Mouse (Mus musculus) CH12.LX (cell line): Measurements from ENCODE around the gene P2rx4. TPM values are rescaled to one million over a fixed set of nuclear protein-coding genes. Genes with fewer than 3 reads are reported as not detected.
A peak's percentile ranks its signal among the peaks of the same experiment; 100 is the strongest.

Source experiments
- DNase-seq: peaks from one replicate; pipeline ENCODE4 v3.0.0-alpha.2; 2013; ENCODE audit errors: extremely low read depth
- H3K27ac ChIP-seq: 2 replicates; pipeline ENCODE4 v1.5.1; 2012; ENCODE audit warnings: low read depth, mild to moderate bottlenecking, control low read depth, moderate library complexity; ENCODE audit not compliant: insufficient read depth
- H3K27me3 ChIP-seq: replicated peaks from 2 replicates; pipeline ENCODE3; 2012; ENCODE audit warnings: inconsistent platforms
- H3K36me3 ChIP-seq, 2 experiments: replicated peaks in 1 of 2; 2 replicates each; pipeline versions ENCODE3 to v1.6.1; 2012; ENCODE audit warnings: inconsistent platforms in 1 of 2, low read length in 1 of 2, mild to moderate bottlenecking in 1 of 2, mixed read lengths in 1 of 2, moderate library complexity in 1 of 2; ENCODE audit not compliant: control insufficient read depth in 1 of 2, insufficient read depth in 1 of 2
- H3K4me1 ChIP-seq, 2 experiments: 2 replicates each; pipeline ENCODE4 v1.6.1; 2012; ENCODE audit warnings: inconsistent platforms in 1 of 2, moderate library complexity in 1 of 2; ENCODE audit not compliant: insufficient read depth in 2 of 2, control insufficient read depth in 1 of 2
- H3K4me2 ChIP-seq: 2 replicates; pipeline ENCODE4 v1.6.1; 2012; ENCODE audit warnings: low read depth, mild to moderate bottlenecking, control low read depth; ENCODE audit not compliant: poor library complexity, insufficient read depth, severe bottlenecking
- H3K4me3 ChIP-seq, 3 experiments: fragments of 150-350 bp in 1 of 3; sonication (generic) in 1 of 3; replicated peaks in 1 of 3; 2 replicates each; pipeline versions ENCODE3 to v1.5.1; 2011 to 2012; ENCODE audit warnings: low read depth in 2 of 3, low read length in 2 of 3, mild to moderate bottlenecking in 2 of 3, moderate library complexity in 2 of 3, control low read depth in 1 of 3, improper control_type of control experiment in 1 of 3, inconsistent platforms in 1 of 3, mixed read lengths in 1 of 3; ENCODE audit not compliant: poor library complexity in 1 of 3
- H3K79me2 ChIP-seq: replicated peaks from 2 replicates; pipeline ENCODE4 v1.6.1; 2012; ENCODE audit warnings: mild to moderate bottlenecking, moderate library complexity; ENCODE audit not compliant: control insufficient read depth, poor library complexity, insufficient read depth, severe bottlenecking; ENCODE audit errors: extremely low read depth
- H3K9ac ChIP-seq: 2 replicates; pipeline ENCODE4 v1.6.1; 2012; ENCODE audit warnings: low read depth, mild to moderate bottlenecking, control low read depth, moderate library complexity; ENCODE audit not compliant: insufficient read depth
- H3K9me3 ChIP-seq: replicated peaks from 2 replicates; pipeline ENCODE3; 2012; ENCODE audit warnings: low read length, inconsistent platforms, mixed read lengths
- CHD2 ChIP-seq: IDR thresholded peaks from 2 replicates; pipeline ENCODE4 v1.6.1; 2011; ENCODE audit warnings: low read length, improper control_type of control experiment
- CTCF ChIP-seq, 2 experiments: IDR thresholded peaks in 1 of 2; conservative IDR thresholded peaks in 1 of 2; 2 replicates each; pipeline ENCODE4 v1.5.1; 2011 to 2012; ENCODE audit warnings: low read depth in 2 of 2, low read length in 2 of 2, improper control_type of control experiment in 1 of 2, inconsistent platforms in 1 of 2, mild to moderate bottlenecking in 1 of 2, moderate library complexity in 1 of 2
- E2F4 ChIP-seq: IDR thresholded peaks from 2 replicates; pipeline ENCODE4 v1.6.1; 2011; ENCODE audit warnings: low read depth, low read length, improper control_type of control experiment; ENCODE audit not compliant: insufficient replicate concordance
- ELF1 ChIP-seq: IDR thresholded peaks from 2 replicates; pipeline ENCODE4 v1.6.1; 2014; ENCODE audit warnings: low read depth, mild to moderate bottlenecking, inconsistent platforms, low read length, improper control_type of control experiment
- ETS1 ChIP-seq: conservative IDR thresholded peaks from 2 replicates; pipeline ENCODE4 v1.6.1; 2012; ENCODE audit warnings: low read depth, mild to moderate bottlenecking, inconsistent platforms, low read length, improper control_type of control experiment, moderate library complexity
- GABPA ChIP-seq: IDR thresholded peaks from 2 replicates; pipeline ENCODE4 v1.6.1; 2012; ENCODE audit warnings: low read depth, low read length, improper control_type of control experiment, inconsistent platforms; ENCODE audit not compliant: insufficient replicate concordance
- HCFC1 ChIP-seq: IDR thresholded peaks from 2 replicates; pipeline ENCODE4 v1.6.1; 2012; ENCODE audit warnings: low read depth, mild to moderate bottlenecking, inconsistent platforms, low read length, improper control_type of control experiment
- IRF4 ChIP-seq: IDR thresholded peaks from 2 replicates; pipeline ENCODE4 v1.6.1; 2014; ENCODE audit warnings: low read depth, mild to moderate bottlenecking, inconsistent platforms, low read length, improper control_type of control experiment
- KAT2A ChIP-seq: IDR thresholded peaks from 2 replicates; pipeline ENCODE4 v1.6.1; 2012; ENCODE audit warnings: low read length, improper control_type of control experiment, inconsistent platforms; ENCODE audit not compliant: insufficient replicate concordance
- MAFK ChIP-seq: IDR thresholded peaks from 2 replicates; pipeline ENCODE4 v1.6.1; 2011; ENCODE audit warnings: low read length, improper control_type of control experiment; ENCODE audit not compliant: insufficient replicate concordance
- MAX ChIP-seq: IDR thresholded peaks from 2 replicates; pipeline ENCODE4 v1.6.1; 2011; ENCODE audit warnings: low read length, improper control_type of control experiment
- MAZ ChIP-seq: IDR thresholded peaks from 2 replicates; pipeline ENCODE4 v1.6.1; 2012; ENCODE audit warnings: low read depth, mild to moderate bottlenecking, inconsistent platforms, low read length, improper control_type of control experiment, moderate library complexity
- MEF2A ChIP-seq: IDR thresholded peaks from 2 replicates; pipeline ENCODE4 v1.6.1; 2014; ENCODE audit warnings: low read depth, mild to moderate bottlenecking, inconsistent platforms, low read length, improper control_type of control experiment, borderline replicate concordance
- MXI1 ChIP-seq: IDR thresholded peaks from 2 replicates; pipeline ENCODE4 v1.6.1; 2011; ENCODE audit warnings: mild to moderate bottlenecking, low read depth, low read length, improper control_type of control experiment
- NELFE ChIP-seq: IDR thresholded peaks from 2 replicates; pipeline ENCODE4 v1.6.1; 2011; ENCODE audit warnings: low read depth, low read length, improper control_type of control experiment
- NRF1 ChIP-seq: IDR thresholded peaks from 2 replicates; pipeline ENCODE4 v1.6.1; 2014; ENCODE audit warnings: low read depth, mild to moderate bottlenecking, inconsistent platforms, low read length, improper control_type of control experiment, moderate library complexity
- POLR2A ChIP-seq: IDR thresholded peaks from 2 replicates; pipeline ENCODE4 v1.6.1; 2011; ENCODE audit warnings: low read depth, mild to moderate bottlenecking, improper control_type of control experiment, low read length
- RCOR1 ChIP-seq: conservative IDR thresholded peaks from 2 replicates; pipeline ENCODE4 v1.6.1; 2012; ENCODE audit warnings: low read depth, mild to moderate bottlenecking, inconsistent platforms, low read length, improper control_type of control experiment
- SIN3A ChIP-seq: IDR thresholded peaks from 2 replicates; pipeline ENCODE4 v1.6.1; 2012; ENCODE audit warnings: low read length, improper control_type of control experiment, inconsistent platforms
- SMC3 ChIP-seq: IDR thresholded peaks from 2 replicates; pipeline ENCODE4 v1.6.1; 2011; ENCODE audit warnings: low read depth, low read length, improper control_type of control experiment
- TBP ChIP-seq: conservative IDR thresholded peaks from 2 replicates; pipeline ENCODE4 v1.6.1; 2011; ENCODE audit warnings: low read depth, low read length, improper control_type of control experiment
- TCF12 ChIP-seq: IDR thresholded peaks from 2 replicates; pipeline ENCODE4 v1.6.1; 2014; ENCODE audit warnings: low read depth, mild to moderate bottlenecking, inconsistent platforms, low read length, improper control_type of control experiment
- UBTF ChIP-seq: IDR thresholded peaks from 2 replicates; pipeline ENCODE4 v1.6.1; 2012; ENCODE audit warnings: low read depth, mild to moderate bottlenecking, inconsistent platforms, low read length, improper control_type of control experiment, moderate library complexity
- USF1 ChIP-seq: IDR thresholded peaks from 2 replicates; pipeline ENCODE4 v1.6.1; 2014; ENCODE audit warnings: low read depth, mild to moderate bottlenecking, inconsistent platforms, low read length, improper control_type of control experiment
- USF2 ChIP-seq: conservative IDR thresholded peaks from 2 replicates; pipeline ENCODE4 v1.6.1; 2011; ENCODE audit warnings: low read depth, low read length, improper control_type of control experiment
- ZKSCAN1 ChIP-seq: IDR thresholded peaks from 2 replicates; pipeline ENCODE4 v1.6.1; 2012; ENCODE audit warnings: low read depth, inconsistent platforms, low read length, improper control_type of control experiment, borderline replicate concordance
- ZMIZ1 ChIP-seq: IDR thresholded peaks from 2 replicates; pipeline ENCODE4 v1.6.1; 2012; ENCODE audit warnings: low read depth, mild to moderate bottlenecking, inconsistent platforms, low read length, improper control_type of control experiment
- ZNF384 ChIP-seq: IDR thresholded peaks from 2 replicates; pipeline ENCODE4 v1.6.1; 2012; ENCODE audit warnings: low read depth, low read length, improper control_type of control experiment, inconsistent platforms
- dilution Hi-C: fragments of 300-500 bp; cut with MboI; formaldehyde crosslinking; loops from 2 replicates; pipeline ENCODE4 v1.14.3; 2020; ENCODE audit warnings: low sequenced_read_pairs; ENCODE audit not compliant: extremely low pct_unique_long_range_greater_than_20kb, extremely low pct_ligation_motif_present
- in situ Hi-C: fragments of 300-500 bp; cut with MboI; formaldehyde crosslinking; loops from 3 replicates; pipeline ENCODE4 v1.14.3; 2019; ENCODE audit warnings: low sequenced_read_pairs, low pct_ligation_motif_present, low pct_unique_long_range_greater_than_20kb, mixed read lengths
- polyA plus RNA-seq: library from polyadenylated mRNA; unstranded; fragments of >175 nt; gene quantifications from 2 replicates; pipeline ENCODE4 v1.2.1, GENCODE M21; 2012; ENCODE audit warnings: low read depth; ENCODE audit not compliant: insufficient read length
- total RNA-seq, 2 experiments: library from RNA; depleted of rRNA; stranded (reverse); fragments of 300-350 nt in 1 of 2; fragments of >200 nt in 1 of 2; gene quantifications; 2 replicates each; pipeline ENCODE4 v1.2.3; 2012 to 2014

The P2rx4 gene
- total and polyA plus RNA-seq, 3 experiments = 9.1 to 16.7 (median 11.0) TPM

- no peak overlapping the region for H3K4me2 ChIP-seq
Observed at GRCm38 (mm10) chr5:122777322-122777721, 70.0 kb downstream of the P2rx4 start.

GRCm38 (mm10) chr5:122778231-122779226 lies 71.2 kb downstream of the P2rx4 start:
- Histone ChIP-seq H3K9ac (peak overlapping the region; percentile 92), H3K4me1 (peaks cover 0 to 17% of the 10 kb centered on the region in 2 experiments; a peak in 2 of 4 replicates), H3K27me3 (no peaks in the 10 kb centered on the region), H3K4me2 (peak overlapping the region; percentile 53), H3K79me2 (no peaks in the 10 kb centered on the region), H3K9me3 (no peaks in the 10 kb centered on the region), H3K27ac (no peak overlapping the region), H3K36me3 (peaks cover 0 to 8% of the 10 kb centered on the region in 2 experiments), H3K4me3 (peak overlapping the region; percentile 54 to 81 (median 66))
- dilution Hi-C loops (no loop called here), in situ Hi-C loops (no loop called here)
- no peak for DNase-seq
- TF ChIP-seq RCOR1 = no peak
- 0 out of 2 replicates have a peak, but pooled peaks have one; percentile 22 for TF ChIP-seq ELF1
- TF ChIP-seq USF2 = no peak
- no peak for TF ChIP-seq KAT2A
- TF ChIP-seq MEF2A = no peak
- TF ChIP-seq SMC3 = no peak
- TF ChIP-seq GABPA = no peak
- no peak for TF ChIP-seq ETS1
- no peak for TF ChIP-seq ZKSCAN1
- TF ChIP-seq TBP = no peak
- TF ChIP-seq POLR2A = no peak
- peak; percentile 54; the same call in 1 of the 2 replicates for TF ChIP-seq UBTF
- TF ChIP-seq SIN3A = no peak
- no peak for TF ChIP-seq E2F4
- TF ChIP-seq CHD2 = no peak
- no peak for TF ChIP-seq IRF4
- TF ChIP-seq CTCF (conservative IDR thresholded peaks at IDR 0.05 in 1 of 2, IDR thresholded peaks at IDR 0.05 in 1 of 2; ENCODE audit: low read depth in 2 of 2, low read length in 2 of 2) = no peak
- TF ChIP-seq TCF12 = no peak
- TF ChIP-seq MAZ = no peak
- TF ChIP-seq NELFE = no peak
- no peak for TF ChIP-seq ZNF384
- TF ChIP-seq MAFK = no peak
- peak; percentile 38; the same call in 1 of the 2 replicates for TF ChIP-seq MAX
- no peak for TF ChIP-seq NRF1
- no peak for TF ChIP-seq USF1
- no peak for TF ChIP-seq ZMIZ1
- no peak for TF ChIP-seq HCFC1
- peak; percentile 75; the same call in 1 of the 2 replicates for TF ChIP-seq MXI1

More at GRCm38 (mm10) chr5:122777322-122777721, 70.0 kb downstream of the P2rx4 start:
- dilution Hi-C loops (no loop called here), in situ Hi-C loops (no loop called here)
- no peak for DNase-seq
- Histone ChIP-seq H3K27me3 (no peaks in the 10 kb centered on the region), H3K27ac (no peak overlapping the region), H3K36me3 (peaks cover 0 to 14% of the 10 kb centered on the region in 2 experiments), H3K4me1 (peaks cover 0 to 17% of the 10 kb centered on the region in 2 experiments; a peak in 2 of 4 replicates), H3K9me3 (no peaks in the 10 kb centered on the region), H3K9ac (no peak overlapping the region), H3K4me3 (no peak overlapping the region), H3K79me2 (no peaks in the 10 kb centered on the region)
- no peak for TF ChIP-seq MEF2A
- no peak for TF ChIP-seq ELF1
- no peak for TF ChIP-seq NELFE
- no peak for TF ChIP-seq IRF4
- TF ChIP-seq HCFC1 = no peak
- TF ChIP-seq NRF1 = no peak
